Mouse (Mus musculus) inflammation-experienced regulatory T-cells, adult 6 months (primary cell): Measurements from ENCODE around the gene Selenom. TPM values are rescaled to one million over a fixed set of nuclear protein-coding genes. Genes with fewer than 3 reads are reported as not detected.

Experiments used
- ATAC-seq: one replicate; pipeline ENCODE4 v1.8.0; 2017
- polyA plus RNA-seq, 3 experiments: library from polyadenylated mRNA; unstranded; fragments of 100-300 nt; shearing (Covaris generic); gene quantifications; one replicate each; pipeline ENCODE4 v1.2.1; 2017

The Selenom gene
- polyA plus RNA-seq, result 10 to 100 TPM in 1 of 3 experiments, 1 to 10 TPM in 2; 5.6 to 20.7 (median 8.1) TPM

DNA sequence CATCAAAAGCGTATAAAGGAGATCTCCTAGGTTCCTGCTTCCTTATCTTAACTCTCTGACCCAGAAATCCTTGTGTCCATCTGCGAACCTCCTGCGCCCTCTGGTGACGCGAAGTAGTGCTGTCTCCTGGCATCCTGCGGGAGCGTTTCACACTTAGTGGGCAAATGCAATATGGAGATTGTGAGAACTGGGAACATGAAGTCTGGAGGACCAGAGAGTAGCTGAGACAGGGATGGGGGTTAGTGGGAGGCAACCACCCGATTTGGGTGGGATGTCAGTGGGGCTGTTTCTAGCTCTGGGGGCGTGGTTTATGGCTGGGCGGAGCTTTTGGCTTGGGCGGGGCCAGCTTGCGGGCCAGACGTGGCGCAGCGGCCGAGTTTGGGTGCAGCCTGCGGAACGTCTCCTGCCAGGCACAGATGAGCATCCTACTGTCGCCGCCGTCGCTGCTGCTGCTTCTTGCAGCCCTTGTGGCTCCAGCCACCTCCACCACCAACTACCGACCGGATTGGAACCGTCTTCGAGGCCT lies at the start of gene Selenom:
Gene Selenom, plus strand, starts transcription at position 156 of the 526 bp plus-strand sequence.
- peak; percentile 66 for ATAC-seq

DNA sequence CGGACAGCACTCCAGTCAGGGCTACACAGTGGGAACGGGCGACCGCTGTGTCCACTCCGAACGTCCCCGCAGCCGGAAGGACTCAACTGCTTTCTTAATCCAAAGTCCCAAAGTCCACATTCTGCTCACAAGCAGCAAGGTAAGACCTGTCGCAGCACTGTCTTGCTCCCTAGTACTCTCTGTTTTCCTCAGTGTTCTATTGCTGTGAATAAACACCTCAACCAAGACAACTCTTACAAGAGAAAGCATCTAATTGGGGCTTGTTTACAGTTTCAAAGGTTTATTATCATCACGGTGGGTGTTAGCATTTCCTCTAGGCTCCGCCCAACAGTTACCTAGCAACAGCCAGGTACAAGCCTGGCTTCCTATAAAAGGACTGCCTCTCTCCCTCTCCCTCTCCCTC lies 43.0 kb upstream of the Selenom start:
- no peak for ATAC-seq

DNA sequence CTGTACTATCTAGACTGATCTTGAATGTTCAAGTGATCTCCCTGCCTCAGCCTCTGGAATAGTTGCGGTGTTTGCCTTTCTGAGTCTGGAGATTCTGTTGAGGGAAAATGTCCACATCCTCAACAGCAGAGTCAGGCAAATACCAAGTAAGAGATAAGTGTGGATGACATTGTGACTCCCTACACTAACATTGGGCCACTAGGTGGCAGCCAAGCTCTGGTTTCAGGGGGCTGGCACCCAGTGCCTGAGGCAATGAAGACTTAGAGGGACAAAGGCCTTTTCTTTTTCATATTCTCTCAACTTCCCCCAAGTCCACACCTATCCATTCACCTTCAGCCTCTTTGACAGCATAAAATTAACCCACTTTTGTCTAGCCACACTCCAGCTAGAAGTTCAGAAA lies 42.0 kb upstream of the Selenom start:
- peak; percentile 50 for ATAC-seq

DNA sequence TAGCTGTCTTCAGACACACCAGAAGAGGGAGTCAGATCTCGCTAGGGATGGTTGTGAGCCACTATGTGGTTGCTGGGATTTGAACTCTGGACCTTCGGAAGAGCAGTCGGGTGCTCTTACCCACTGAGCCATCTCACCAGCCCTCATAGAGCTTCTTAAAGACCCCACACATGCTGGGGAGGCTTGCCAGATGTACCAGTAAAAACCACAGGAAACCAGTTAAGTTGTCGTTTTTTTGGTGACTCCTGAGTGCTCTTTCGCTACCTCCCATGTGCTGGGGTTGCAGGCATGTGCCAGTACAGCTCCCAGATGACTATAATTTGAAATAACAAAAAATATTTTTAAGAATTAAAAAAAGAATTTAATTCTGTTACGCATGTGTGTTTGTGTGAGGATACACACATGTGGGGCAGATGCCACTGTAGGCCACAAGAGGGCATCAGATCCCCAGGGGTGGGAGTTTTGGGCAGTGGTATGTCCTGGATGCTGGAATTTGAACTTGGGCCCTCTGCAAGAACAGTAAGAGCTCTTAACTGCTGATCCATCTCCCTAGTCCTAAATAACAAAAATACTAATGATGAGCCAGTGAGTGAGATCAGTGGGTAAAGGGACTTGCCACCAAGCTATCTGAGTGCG lies 39.9 kb upstream of the Selenom start:
- ATAC-seq, result no peak

DNA sequence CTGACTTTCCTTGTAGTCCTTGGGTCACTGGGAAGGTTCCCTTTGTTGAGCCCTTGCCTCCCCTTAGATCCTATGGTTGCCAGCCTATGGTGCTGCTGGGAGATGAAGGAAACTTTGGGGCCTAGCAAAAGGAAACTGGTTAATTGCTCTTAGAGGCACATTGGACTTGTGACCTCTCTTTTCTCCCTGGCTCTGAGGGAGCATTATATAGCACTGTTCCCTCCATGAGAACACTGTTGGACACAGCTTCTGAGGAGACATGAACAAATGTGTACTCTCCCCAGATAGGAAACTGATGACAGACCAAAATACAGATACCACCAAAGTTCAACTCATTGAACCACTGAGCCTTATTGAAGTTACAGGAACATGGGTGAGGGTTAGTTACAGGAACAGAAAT lies 39.0 kb upstream of the Selenom start:
- ATAC-seq, result no peak

DNA sequence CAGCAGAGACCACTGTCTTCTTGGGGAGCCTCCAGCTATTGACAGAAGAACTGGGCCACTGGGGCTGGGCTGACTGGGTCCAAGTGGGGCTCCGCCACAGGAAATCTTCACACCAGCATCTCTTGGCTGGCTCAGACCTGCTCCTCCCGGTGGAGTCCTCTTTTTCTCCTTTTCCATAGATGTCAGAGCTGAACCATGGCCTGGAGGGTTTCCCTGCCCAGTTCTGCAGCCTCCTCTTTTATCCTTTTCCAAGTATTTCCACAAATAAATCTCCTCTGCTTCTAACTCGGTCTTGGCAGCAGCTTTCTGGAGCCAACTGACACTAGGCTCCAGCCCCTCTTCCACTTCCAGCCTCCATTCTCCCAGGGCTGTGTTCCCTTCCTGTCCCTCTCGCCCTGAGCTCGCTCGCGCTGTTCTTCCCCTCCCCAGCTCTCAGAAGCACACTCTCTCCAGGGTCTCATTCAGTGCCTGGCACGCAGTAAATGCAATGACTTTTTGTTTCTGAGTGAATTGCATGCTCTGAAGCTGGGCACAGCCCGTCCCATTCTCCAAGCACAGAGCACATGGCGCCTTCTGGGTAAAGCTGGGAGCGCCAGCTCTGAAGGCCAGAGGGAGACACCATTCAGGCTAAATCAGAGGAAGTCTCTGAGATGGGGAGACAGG lies 30.4 kb upstream of the Selenom start:
- ATAC-seq, result no peak

DNA sequence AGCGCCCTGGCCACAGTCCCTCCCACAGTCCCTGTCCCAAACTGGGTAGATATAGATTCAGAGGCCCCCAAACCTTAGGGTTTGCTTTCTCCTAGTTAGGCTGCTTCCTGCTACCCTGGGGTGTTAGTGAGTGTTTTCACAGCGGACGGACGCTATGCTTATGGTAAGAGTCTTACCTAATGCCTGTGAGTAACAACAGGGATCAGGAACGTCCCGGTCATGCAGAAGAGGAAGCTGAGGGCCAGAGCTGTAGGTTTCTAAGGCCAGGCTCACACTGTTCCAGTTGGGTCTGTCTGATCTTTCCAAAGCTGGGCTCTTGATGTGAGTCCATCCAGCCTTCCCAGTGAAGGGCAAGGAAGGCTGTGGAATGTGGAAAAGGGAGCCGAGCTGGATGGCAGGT lies 28.1 kb upstream of the Selenom start:
- ATAC-seq, result no peak

DNA sequence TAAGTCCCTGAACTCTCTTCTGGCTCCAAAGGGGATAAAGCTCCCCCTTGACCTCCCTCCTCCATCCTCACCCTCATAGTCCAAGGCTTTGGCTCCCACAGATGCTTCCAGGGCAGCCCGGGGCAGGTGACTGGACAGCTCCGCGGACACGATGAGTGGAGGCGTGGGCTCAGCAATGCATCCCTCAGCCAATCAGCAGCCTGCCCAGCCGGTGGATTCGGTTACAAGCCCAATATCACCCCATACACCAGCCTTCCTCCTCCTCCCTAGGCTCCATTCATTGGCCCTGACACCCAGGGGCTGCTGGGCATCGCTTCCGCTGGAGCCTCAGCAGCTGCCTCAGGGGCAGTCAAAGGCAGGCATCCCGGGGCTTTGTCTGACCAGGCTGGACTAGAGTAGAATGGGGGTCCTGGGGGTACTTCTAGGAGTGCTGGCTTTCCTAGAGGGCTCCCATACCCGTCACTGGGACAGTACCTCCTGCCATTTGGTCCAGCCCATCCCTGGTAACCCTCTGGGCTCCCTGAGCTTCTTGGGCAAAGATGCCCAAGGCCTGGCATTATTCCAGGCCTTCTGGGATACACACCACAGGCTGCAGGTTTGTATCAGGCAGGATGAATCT lies 26.4 kb upstream of the Selenom start, which contains the start of gene Pla2g3:
Gene Pla2g3, plus strand, starts transcription at position 333 of the 619 bp plus-strand sequence.
- ATAC-seq, result no peak

DNA sequence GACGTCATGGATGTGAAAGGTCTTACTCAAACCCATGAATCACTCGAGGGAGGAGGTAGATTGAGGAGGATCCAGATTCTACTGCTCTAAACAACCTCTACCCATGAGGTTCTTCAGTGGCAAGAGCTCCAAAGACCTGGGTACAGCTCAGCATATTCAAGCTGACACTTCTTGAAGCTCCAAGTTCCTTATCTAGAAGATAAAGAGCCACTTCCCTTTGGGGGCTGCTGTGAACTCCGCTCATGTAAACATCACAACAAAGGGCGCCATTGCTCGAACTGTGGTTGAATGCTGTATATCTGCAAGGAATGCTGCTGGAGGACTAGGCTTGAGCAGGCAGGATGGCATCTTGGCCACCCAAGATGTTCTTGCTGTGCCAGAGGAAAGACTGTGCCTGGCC lies 25.4 kb upstream of the Selenom start:
- no peak for ATAC-seq

DNA sequence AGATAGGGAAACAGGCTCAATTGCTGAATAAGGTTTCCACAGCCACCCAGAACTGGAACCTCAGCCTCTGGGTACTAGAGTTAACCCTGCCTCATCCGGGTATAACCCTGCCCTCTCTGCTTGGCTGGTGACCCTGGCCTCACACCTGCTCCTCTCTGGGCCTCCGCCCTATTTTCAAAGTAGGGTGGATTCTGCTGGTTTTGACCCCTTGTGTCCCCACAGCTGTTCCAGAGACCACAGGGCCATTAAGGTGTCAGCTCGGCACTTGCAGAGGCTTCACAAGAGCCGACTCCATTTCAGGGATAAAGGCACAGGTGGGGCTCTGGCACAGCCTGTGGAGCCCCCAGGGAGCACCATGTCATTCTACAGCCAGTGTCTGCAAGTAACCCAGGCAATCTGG lies 21.7 kb upstream of the Selenom start:
- no peak for ATAC-seq

DNA sequence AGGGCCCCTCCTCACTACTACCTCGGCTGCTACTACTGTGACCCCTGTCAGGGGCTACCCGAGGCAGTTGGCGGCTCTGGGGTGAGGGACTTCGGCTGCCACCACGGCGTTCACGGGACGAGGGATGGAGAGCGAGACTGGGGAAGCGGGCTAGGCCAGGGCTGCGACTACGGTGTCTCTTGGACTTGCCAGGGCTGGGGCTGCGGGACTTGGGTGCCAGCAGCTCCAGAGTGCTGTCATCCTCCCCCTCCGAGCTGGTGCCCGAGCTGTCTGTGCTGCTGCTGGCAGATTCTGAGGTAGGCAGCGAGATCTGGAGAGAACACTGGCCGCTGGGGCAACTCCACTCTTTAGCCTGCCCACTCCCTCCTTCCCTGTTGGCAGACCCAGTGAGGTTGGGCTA lies 19.6 kb upstream of the Selenom start:
- ATAC-seq, result no peak

DNA sequence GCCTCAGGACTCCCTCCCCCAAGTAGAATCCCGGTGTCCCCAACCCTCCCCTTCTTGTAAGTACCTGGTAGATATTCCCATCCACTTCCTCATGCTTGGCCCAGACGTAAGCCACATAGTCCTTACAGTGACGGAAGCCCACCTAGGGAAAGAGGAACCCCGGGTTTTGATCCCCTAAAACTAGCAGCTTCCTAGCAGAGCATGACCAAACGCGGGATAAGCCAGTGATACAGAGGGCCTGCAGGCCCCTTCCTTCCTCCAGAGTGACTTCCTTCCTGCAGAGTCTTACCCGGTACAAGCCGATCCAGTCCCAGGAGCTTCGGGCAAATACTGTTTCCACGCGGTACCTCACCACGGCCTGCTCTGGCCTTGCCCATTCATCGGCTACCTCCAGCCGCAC lies 19.0 kb upstream of the Selenom start:
- no peak for ATAC-seq

DNA sequence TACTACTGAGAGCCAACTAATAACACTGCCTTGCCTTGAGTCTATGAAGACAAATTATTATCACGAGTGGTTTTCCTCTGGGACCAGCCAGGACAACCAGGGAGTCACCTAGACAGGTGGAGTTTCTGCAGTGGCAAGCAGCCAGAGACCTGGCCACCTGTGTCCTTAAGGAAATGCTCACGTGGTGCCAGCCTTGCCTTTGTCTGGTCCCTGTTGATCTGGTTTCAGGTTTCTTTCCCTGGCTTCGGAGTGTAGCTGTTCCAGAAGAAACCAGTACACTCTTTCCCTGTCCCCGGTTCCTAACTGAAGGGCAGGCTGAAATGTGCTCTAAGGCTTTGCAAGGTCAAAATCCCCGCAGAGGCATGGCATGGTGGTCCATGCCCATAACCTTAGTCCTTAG lies 17.7 kb upstream of the Selenom start:
- no peak for ATAC-seq

DNA sequence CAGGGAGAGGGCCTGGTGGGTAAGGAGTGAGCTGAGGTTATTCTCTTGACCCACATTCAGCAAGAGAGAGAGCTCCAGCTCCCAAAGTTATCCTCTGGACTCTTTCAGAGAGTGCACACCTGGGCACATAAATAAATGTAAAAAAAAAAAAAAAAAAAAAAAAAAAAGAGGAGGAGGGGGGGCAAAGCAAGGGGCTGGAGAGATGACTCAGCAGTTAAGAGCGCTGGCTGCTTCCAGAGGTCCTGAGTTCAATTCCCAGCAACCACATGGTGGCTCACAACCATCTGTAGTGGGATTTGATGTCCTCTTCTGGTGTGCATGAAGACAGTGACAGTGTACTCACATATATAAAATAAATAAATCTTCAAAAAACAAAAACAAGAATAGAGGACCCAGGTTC lies 17.2 kb upstream of the Selenom start:
- ATAC-seq, result no peak

DNA sequence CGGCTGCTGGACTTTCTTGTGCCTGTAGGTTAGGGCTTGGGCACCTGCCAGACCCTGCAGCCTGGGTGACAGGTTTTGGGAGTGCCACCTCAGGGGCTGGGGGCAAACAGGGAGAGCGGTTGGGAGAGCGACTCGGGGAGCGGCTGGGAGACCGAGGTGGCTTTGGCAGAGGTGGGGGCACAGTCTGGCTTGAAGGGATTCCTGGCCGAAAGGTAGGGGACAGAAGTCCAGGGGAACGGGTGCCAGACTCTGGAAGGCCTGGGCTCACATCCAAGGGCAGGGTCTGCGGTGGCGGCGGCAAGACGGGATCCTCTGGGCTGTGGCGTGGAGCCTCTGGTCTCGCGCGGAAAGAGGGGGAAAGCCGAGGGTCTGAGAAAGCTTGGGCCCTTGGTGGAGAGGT lies 12.4 kb upstream of the Selenom start:
- ATAC-seq, result no peak

DNA sequence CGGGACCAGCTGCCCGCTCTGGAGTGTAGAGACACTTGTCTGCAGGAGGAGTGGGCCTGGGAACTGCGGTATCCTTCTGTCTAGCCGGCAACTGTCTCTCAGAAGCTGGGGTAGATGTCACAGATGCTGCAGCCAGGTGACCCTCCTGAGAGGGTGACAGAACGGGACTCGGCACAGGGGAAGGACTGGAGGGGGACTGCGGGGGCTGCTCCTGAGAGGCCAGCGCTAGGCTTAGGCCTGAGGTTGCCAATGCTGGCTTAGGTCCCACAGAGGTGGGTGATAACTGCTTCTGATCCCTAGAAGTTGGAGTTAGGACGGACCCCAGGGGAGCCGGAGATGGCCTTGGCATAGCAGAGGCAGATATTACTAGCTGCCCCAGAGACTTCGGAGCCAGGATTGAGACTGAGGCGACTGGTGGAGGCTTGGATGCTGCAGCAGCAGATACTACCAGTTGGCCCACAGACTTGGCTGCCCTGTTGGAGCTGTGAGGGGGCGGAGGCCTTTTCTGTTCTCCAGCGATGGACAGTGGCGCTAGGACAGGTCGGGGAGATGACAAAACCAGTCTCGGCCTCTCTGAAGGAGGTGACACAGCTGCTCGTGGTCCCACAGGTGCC lies 11.9 kb upstream of the Selenom start:
- ATAC-seq, result no peak

DNA sequence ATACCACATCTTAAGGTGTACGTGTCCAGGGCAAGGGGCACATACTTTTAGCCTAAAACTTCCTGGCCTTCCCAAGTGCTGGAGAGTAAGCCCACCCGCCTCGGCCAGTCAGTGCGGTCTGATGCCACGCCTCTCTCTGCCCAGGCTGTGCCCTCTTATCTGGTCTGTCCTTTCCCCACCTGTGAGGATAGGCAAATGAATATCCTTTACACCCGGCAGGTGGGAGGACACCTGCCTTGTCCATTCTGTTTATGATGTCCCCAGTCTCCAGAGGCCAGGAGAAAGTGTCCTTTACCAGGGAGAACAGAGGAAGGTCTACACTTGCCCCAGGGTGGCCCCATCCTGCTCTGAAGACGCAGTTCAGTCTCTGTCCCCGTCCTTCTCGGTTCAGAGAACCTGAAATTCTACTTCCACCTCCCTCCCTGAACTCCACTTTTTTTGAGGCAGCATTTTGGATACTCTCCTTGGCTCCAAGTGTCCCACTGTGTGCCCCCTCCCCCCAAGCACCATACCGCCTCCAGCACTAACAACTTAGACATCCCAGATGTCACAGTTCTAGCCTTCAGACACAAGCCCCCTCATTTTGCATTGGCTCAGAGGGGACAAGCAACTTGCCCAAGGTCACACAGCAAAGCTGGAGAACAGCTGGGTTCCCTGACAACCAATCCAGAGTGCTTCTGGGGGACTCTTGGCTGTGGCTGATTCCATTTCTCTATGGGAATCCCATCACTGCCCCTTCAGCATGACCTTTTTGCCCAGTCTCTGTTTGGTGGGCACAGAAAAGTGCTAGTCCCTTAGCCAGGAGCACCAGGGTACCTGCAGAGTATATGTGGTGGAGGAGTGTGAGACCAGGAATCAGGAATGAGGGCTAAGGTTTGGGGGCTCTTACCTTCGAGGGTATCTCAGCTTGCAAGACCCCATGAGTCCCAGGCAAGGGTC lies 10.5 kb upstream of the Selenom start:
- no peak for ATAC-seq

DNA sequence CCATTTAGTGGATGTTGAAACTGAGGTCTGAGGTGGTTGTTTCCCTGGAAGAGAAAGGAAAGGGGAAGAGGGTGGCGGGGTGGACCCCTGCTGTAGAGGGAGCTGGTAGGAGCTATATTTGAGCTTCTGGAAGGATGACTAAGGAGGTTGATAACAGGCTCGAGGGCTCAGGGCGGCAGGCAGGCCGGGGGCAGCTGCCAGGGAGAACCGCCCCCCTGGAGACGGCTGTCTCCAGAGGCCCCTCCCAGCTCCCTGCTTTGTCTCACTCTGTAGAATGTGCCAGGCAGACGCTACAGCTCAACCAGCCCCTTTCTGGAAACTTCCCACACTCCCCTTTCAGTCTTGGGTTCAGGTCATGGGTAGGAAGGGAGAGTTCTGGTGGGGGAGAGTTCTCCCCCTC lies 6.3 kb upstream of the Selenom start:
- no peak for ATAC-seq

DNA sequence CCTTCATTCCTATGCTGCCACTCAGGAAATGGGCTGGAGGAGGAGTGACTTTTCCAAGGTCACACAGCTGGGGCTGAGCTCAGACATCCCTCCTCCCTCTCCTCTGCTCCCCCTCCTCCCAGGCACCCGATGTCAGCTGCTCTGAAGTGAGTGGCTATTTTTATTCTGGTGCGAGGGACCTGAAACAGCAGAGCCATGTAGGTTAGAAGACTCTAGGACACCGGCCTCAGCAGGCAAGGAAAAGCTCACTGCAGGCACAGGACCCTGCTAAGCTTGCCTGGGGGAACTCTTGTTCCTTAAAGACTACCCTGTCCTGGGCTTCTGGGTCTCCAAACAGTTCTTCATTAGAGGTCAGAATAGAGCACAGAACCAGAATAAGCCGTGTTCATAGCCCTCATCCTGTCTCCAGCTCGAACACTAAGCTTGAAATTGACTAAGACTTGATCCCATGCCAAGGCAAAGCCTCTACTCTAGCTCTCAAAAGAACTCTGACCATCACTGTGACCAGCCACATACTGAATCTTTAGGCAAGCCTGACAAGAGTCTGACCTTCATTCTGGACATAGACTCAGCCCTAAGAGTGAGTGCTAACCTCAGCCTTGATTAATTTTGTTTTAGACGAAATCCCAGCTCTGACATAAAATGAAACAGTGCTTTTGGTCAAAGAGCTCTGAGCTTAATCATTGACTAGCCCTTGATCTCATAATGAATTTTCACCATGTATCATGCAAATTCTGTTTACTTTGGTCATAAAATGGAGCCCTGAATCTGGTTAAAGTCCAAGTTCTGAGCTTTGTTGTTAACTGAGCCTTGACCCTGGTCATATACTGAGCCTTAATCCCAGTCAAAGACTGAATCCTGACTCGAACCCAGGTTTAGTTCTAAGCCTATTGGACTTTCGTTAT lies 5.1 kb upstream of the Selenom start:
- ATAC-seq, result no peak

DNA sequence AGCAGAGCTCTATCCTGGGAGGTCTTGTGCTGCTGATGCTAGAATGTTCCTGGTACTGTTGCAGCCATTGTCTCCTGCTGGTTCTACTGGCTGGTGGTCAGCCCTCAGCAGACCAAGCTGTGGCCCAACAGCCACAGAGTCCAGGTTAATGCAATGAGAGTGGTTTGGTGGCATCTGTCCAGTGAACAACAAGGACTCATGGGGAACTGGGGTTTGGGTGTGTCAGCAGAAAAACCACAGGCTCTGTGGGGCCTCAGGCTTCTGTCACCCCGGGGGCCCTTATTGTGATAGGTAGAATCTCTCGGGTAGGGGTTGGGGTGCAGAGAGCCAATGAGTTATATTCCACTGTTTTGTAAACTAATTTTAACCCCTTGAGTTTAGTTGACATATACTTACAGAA lies 4.2 kb upstream of the Selenom start:
- no peak for ATAC-seq

DNA sequence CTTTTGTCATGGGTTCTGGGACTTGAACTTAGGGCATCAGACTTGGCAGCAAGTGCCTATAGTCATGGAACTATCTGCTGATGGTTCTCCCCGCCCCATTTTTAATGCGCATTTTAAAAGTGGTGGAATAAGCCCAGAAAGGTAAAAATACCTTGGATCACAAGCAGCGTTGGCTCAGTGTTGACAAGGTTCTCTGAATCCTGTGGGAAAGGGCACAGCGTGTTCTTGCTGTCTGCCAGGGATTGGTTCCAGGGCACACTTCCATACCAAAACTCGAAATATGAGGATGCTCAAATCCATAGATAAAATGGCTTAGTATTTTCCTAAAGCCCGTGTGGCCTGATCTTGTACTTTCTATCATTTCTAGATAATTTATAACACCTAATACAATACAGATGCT lies 1.2 kb upstream of the Selenom start:
- ATAC-seq, result no peak
